Mouse (Mus musculus) gastrocnemius, adult 18-20 months (tissue): ENCODE measurements around the gene 4930522H14Rik. TPM values are rescaled to one million over a fixed set of nuclear protein-coding genes. Genes with fewer than 3 reads are reported as not detected.
A peak's percentile ranks its signal among the peaks of the same experiment; 100 is the strongest.

Source experiments
- DNase-seq: peaks from one replicate; pipeline ENCODE4 v3.0.0; 2021; ENCODE audit warnings: low spot score
- total RNA-seq, 2 experiments: library from RNA; stranded (reverse); gene quantifications; 2 replicates each; pipeline ENCODE4 v1.2.3; 2021

Gene 4930522H14Rik
- total RNA-seq, 2 experiments from 2014 or later: not detected

DNA sequence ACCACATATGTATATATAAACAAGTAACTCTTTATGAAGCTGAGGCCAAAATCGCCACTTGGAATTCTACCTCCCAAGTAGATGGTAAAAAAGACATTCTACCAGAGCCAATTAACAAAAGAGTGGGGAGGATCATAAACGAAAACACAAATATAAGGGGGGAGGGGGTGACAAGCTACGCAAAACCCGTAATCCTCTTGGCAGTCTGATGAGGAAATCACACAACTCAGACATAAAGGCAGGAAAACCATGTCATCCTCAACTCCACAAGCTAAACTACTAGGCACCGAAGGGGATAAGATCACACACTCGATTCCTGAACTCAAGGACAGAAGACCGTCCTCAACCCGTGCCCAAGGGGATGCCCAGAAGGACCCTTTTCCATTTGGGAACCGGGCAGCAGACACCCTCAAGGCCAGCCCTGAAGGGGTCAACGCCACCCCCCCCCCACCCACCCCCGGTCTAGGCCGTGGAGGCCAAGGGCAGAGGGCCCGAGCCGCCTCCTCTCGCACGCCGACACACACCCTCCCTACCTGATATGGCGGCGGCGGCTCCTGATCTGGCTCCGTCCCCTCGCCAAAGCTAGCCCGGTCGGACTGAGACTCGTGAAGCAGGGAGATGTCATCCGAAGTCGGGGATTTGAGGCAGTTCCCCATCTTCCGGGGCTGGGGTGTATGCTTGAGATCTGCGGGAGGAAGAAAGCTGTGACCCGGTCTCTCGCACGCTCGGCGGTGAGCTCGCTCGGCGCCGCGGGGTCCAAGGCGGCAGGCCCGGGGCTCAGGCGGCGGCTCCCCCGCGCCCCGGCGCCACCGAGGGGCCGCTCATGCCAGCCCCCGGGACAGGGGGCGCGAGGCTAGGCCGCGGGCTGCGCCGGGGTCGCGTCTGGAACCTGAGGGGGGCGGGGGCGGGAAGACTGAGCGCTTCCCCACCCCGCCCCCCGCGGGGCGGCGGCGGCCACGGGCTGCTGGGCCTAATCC lies 55.2 kb downstream of the 4930522H14Rik start:
- DNase-seq: peak; percentile 44

DNA sequence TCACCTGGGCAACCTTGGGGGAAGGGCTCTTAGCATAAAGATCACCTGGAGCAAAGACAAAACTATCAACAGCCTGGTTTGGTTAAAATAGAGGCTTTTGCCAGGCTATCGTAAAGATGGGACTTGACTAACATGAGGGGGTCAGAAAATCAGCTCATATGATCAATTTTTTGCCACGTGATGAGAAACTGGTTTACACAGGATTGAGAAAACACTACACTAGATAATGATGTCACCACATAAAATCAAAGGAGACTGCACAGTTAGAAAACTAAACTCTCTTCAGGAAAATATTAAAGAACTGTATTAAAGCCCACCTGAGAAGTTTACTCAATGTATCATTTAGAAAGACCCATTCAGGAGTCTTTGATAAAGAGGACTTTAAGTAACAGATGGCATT lies 56.0 kb downstream of the 4930522H14Rik start:
- DNase-seq: no peak

GRCm38 (mm10) chr4:109472566-109472965 lies 58.5 kb downstream of the 4930522H14Rik start:
- no peak for DNase-seq

DNA sequence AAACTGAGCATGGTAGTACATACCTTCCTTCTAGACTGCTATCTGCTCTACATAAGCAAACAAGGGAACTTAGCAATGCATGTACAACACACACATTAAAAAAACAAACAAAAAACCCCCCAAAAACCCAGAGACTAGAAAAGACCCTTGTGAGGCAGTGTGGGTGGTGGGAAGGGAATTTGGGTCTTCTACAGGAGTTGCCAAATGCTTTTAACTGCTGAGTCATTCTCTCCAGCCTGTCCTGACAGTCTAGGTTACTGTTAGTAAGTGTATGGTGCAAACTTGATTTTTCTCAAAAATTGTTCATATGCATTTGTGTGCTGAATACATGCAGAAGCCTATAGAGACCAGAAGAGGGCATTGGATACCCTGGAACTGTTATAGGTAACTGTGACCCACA lies 59.5 kb downstream of the 4930522H14Rik start:
- DNase-seq: no peak

- no peak for DNase-seq
Measured at GRCm38 (mm10) chr4:109467687-109468086, 63.4 kb downstream of the 4930522H14Rik start.

GRCm38 (mm10) chr4:109463892-109464291 lies 67.2 kb downstream of the 4930522H14Rik start:
- DNase-seq: no peak

DNA sequence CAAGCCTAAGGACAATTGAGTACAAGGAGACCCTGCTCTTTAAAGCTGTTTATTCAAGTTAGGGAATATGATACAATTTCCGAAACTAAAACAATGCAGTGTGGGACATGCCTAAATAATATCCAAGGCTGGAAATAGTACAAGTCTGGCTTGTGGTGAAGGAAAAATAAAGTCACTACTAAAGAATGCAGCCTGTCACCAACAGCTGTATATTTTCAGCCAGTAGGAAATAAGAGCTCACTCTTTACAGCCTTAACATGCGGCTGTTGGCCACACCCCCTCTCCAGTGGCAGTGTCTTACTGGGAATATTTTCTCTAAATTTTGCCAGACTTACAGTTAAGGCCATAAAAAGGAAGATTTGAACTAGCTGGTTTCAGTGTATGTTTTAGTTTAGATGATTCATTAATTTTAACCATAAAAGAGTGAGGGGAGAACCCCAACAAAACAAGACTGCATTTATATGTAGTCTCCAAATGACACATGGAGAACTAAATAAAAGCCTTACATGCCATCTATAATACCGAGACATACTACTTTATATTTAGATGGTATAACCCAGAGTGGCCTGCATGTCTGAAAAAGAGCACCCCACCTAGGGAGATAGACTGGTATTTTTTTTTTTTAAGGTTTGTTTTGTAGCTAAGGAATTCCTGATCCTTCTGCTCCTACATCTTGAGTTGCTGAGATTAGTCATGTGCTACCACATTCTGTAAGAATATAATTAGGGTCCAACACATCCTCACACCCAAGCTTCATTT lies 70.5 kb downstream of the 4930522H14Rik start:
- peak; percentile 40 for DNase-seq

DNA sequence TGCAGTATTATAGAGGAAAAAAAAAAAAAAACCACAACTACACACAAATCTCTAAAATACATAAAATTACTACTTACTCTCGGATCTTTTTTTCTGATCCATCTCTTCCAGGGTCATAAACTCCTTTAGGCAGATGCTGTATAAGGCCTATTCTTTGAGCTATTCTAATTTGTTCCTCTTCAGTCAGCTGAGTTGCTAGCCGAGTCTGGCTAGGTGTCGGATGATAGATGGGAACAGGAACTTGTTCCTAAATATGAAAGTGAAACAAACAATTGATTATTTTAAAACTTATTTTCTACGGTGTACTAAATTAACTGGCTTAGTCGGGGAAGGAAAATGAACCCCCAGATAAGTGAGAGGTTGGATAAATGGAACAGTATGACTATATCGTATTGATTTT lies 74.3 kb downstream of the 4930522H14Rik start:
- DNase-seq: no peak

Other genes starting within 250 kb of the 4930522H14Rik start
- gene Ttc39a, start 124.7 kb downstream of the 4930522H14Rik start, total RNA-seq: under 1 TPM in 1 of 2 experiments, not detected in 1; 0.11 TPM
- gene Rnf11, start 46.6 kb downstream of the 4930522H14Rik start, total RNA-seq: 100 to 1,000 TPM; 123 to 131 TPM
- 10 to 100 TPM; 13.9 to 17.8 TPM for gene Cdkn2c, start 135.9 kb upstream of the 4930522H14Rik start, total RNA-seq
- gene Faf1, start 145.3 kb upstream of the 4930522H14Rik start, total RNA-seq: 10 to 100 TPM; 39.8 to 41.3 TPM